Mouse (Mus musculus): ENCODE measurements at regions not wholly inside any gene's neighbourhood (a gene's known extent, or its start where the extent isn't known, plus 50 kb on each side); places are given as distances from the start of the nearest gene placed in this dataset.
"Not testable (repeated sequence)": the region's sequence is repeated elsewhere in the genome, so short reads cannot be mapped to it uniquely, and the experiment has no call there.

- Histone ChIP-seq H3K4me1 (ENCODE audit: control insufficient read depth, insufficient read depth, insufficient read length, low read length) (no peaks in the 10 kb centered on the region), H3K4me3 (ENCODE audit: insufficient read depth, low read depth, low read length) (no peak overlapping the region), H3K27ac (replicated peaks; ENCODE audit: low read depth, low read length) (no peak overlapping the region)
These were observed 196.4 kb upstream of the Gdi2 start for GRCm38 (mm10) chr13:3341416-3341815.

- H3K4me1 ChIP-seq (ENCODE audit: control insufficient read depth, insufficient read depth, insufficient read length, low read length), result no peaks in the 10 kb centered on the region
- no peak overlapping the region for H3K4me3 ChIP-seq (ENCODE audit: insufficient read depth, low read depth, low read length)
- H3K27ac ChIP-seq (replicated peaks; ENCODE audit: low read depth, low read length), result no peak overlapping the region
These were observed 194.3 kb upstream of the Gdi2 start for GRCm38 (mm10) chr13:3343611-3344010.

- not testable (repeated sequence) for H3K27ac ChIP-seq (replicated peaks; ENCODE audit: low read depth, low read length); H3K4me3 ChIP-seq (ENCODE audit: insufficient read depth, low read depth, low read length); H3K4me1 ChIP-seq (ENCODE audit: control insufficient read depth, insufficient read depth, insufficient read length, low read length)
These were observed 183.0 kb upstream of the Gdi2 start for GRCm38 (mm10) chr13:3354912-3355311.

- peaks cover 3% of the 10 kb centered on the region for H3K4me1 ChIP-seq (ENCODE audit: control insufficient read depth, insufficient read depth, insufficient read length, low read length)
- H3K4me3 ChIP-seq (ENCODE audit: insufficient read depth, low read depth, low read length), result peak overlapping the region; percentile 69; the same call in 1 of the 2 replicates
- H3K27ac ChIP-seq (replicated peaks; ENCODE audit: low read depth, low read length), result no peak overlapping the region
These were observed 179.7 kb upstream of the Gdi2 start for GRCm38 (mm10) chr13:3358079-3358608.

GRCm38 (mm10) chr13:3358996-3359750 is 178.7 kb upstream of the Gdi2 start:
- Histone ChIP-seq H3K4me3 (ENCODE audit: insufficient read depth, low read depth, low read length) (peak overlapping the region; percentile 69), H3K27ac (replicated peaks; ENCODE audit: low read depth, low read length) (no peak overlapping the region), H3K4me1 (ENCODE audit: control insufficient read depth, insufficient read depth, insufficient read length, low read length) (peaks cover 3% of the 10 kb centered on the region)

- not testable (repeated sequence) for H3K4me1 ChIP-seq (ENCODE audit: control insufficient read depth, insufficient read depth, insufficient read length, low read length); H3K27ac ChIP-seq (replicated peaks; ENCODE audit: low read depth, low read length)
- H3K4me3 ChIP-seq (ENCODE audit: insufficient read depth, low read depth, low read length), result peak overlapping the region; percentile 69
These were observed 178.1 kb upstream of the Gdi2 start for GRCm38 (mm10) chr13:3359751-3360260.

- Histone ChIP-seq H3K4me1 (ENCODE audit: control insufficient read depth, insufficient read depth, insufficient read length, low read length) (peaks cover 3% of the 10 kb centered on the region), H3K27ac (replicated peaks; ENCODE audit: low read depth, low read length) (no peak overlapping the region), H3K4me3 (ENCODE audit: insufficient read depth, low read depth, low read length) (peak overlapping the region; percentile 69)
These were observed 177.1 kb upstream of the Gdi2 start for GRCm38 (mm10) chr13:3360503-3361490.

GRCm38 (mm10) chr13:3372701-3373100 is 165.2 kb upstream of the Gdi2 start:
- no peak overlapping the region for H3K27ac ChIP-seq (replicated peaks; ENCODE audit: low read depth, low read length)
- H3K4me3 ChIP-seq (ENCODE audit: insufficient read depth, low read depth, low read length), result no peak overlapping the region
- no peaks in the 10 kb centered on the region for H3K4me1 ChIP-seq (ENCODE audit: control insufficient read depth, insufficient read depth, insufficient read length, low read length)

- not testable (repeated sequence) for H3K4me3 ChIP-seq (ENCODE audit: insufficient read depth, low read depth, low read length); H3K4me1 ChIP-seq (ENCODE audit: control insufficient read depth, insufficient read depth, insufficient read length, low read length); H3K27ac ChIP-seq (replicated peaks; ENCODE audit: low read depth, low read length)
These were observed 164.2 kb upstream of the Gdi2 start for GRCm38 (mm10) chr13:3373522-3374220.

GRCm38 (mm10) chr13:3374796-3375195 is 163.1 kb upstream of the Gdi2 start:
- Histone ChIP-seq H3K4me1 (ENCODE audit: control insufficient read depth, insufficient read depth, insufficient read length, low read length) (no peaks in the 10 kb centered on the region), H3K27ac (replicated peaks; ENCODE audit: low read depth, low read length) (no peak overlapping the region), H3K4me3 (ENCODE audit: insufficient read depth, low read depth, low read length) (no peak overlapping the region)

- not testable (repeated sequence) for H3K4me3 ChIP-seq (ENCODE audit: insufficient read depth, low read depth, low read length); H3K4me1 ChIP-seq (ENCODE audit: control insufficient read depth, insufficient read depth, insufficient read length, low read length); H3K27ac ChIP-seq (replicated peaks; ENCODE audit: low read depth, low read length)
These were observed 160.1 kb upstream of the Gdi2 start for GRCm38 (mm10) chr13:3377801-3378200.

GRCm38 (mm10) chr13:3405783-3406182 is 132.1 kb upstream of the Gdi2 start:
- not testable (repeated sequence) for H3K4me3 ChIP-seq (ENCODE audit: insufficient read depth, low read depth, low read length); H3K4me1 ChIP-seq (ENCODE audit: control insufficient read depth, insufficient read depth, insufficient read length, low read length); H3K27ac ChIP-seq (replicated peaks; ENCODE audit: low read depth, low read length)

GRCm38 (mm10) chr13:3406236-3407017 is 131.4 kb upstream of the Gdi2 start:
- H3K4me3 ChIP-seq (ENCODE audit: insufficient read depth, low read depth, low read length); H3K27ac ChIP-seq (replicated peaks; ENCODE audit: low read depth, low read length); H3K4me1 ChIP-seq (ENCODE audit: control insufficient read depth, insufficient read depth, insufficient read length, low read length): not testable (repeated sequence)

GRCm38 (mm10) chr13:3410281-3410680 is 127.6 kb upstream of the Gdi2 start:
- not testable (repeated sequence) for H3K4me3 ChIP-seq (ENCODE audit: insufficient read depth, low read depth, low read length); H3K4me1 ChIP-seq (ENCODE audit: control insufficient read depth, insufficient read depth, insufficient read length, low read length); H3K27ac ChIP-seq (replicated peaks; ENCODE audit: low read depth, low read length)
